Mouse (Mus musculus): Measurements from ENCODE around the gene Ccdc69. TPM values are rescaled to one million over a fixed set of nuclear protein-coding genes. Genes with fewer than 3 reads are reported as not detected.

The Ccdc69 gene
- polyA plus RNA-seq, 1 experiment from 2014 or later = 3.8 TPM

DNA sequence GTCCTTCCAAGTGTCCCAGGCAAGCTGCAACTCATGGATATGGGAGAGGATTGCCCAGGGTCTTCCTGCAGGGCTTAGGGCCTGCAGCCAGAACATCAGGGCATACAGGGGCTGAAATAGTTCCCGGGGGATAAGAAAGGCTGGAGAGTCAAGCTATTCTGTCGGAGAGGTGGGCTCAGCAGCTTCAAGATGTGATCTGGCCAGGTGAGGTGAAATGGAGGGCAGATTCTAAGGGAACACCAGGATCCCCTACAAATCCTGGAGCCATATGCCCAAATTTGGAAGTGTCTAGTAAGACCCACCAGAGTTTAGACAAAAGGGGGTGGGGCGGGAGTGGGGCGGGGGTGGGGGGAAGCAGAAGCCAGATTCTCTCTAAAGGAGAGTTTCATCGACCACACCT lies 45.6 kb downstream of the Ccdc69 start:
- no peaks in the 10 kb centered on the region for H3K9me3 ChIP-seq
- no peak for ATAC-seq (ENCODE audit: borderline replicate concordance, extremely low read depth, low FRiP score, low TSS enrichment)
- peak overlapping the region; percentile 60 for H3K9ac ChIP-seq
- peak overlapping the region; percentile 83 for H3K4me2 ChIP-seq
- H3K4me1 ChIP-seq = peaks cover 48% of the 10 kb centered on the region
- no peaks in the 10 kb centered on the region for H3K27me3 ChIP-seq
- peak overlapping the region; percentile 73 for H3K4me3 ChIP-seq
- peak overlapping the region; percentile 98 for H3K27ac ChIP-seq
- under 1% methylated on average over 5 of the region's 5 CpGs for WGBS
- no peaks in the 10 kb centered on the region for H3K36me3 ChIP-seq

DNA sequence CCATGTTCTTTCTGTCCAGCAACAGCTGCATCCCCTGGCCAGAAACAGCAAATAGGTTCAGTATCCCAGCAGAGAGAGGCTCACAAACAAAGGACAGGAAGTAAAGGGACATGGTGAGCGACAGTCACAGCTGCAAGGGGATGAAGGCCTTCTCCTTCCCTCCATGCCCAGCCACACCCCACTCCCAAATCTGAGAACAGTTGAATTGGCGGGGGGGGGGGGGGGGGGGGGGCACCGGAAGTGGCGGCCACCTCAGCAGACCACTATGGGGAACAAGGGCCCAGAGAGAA lies 46.0 kb downstream of the Ccdc69 start:
- H3K4me1 ChIP-seq = peaks cover 51% of the 10 kb centered on the region
- ATAC-seq (ENCODE audit: borderline replicate concordance, extremely low read depth, low FRiP score, low TSS enrichment) = peak; percentile 5
- H3K4me3 ChIP-seq = peak overlapping the region; percentile 73
- no peaks in the 10 kb centered on the region for H3K27me3 ChIP-seq
- peak overlapping the region; percentile 60 for H3K9ac ChIP-seq
- H3K9me3 ChIP-seq = no peaks in the 10 kb centered on the region
- 0% methylated on average over 2 of the region's 4 CpGs for WGBS
- H3K27ac ChIP-seq = peak overlapping the region; percentile 98
- no peaks in the 10 kb centered on the region for H3K36me3 ChIP-seq
- peak overlapping the region; percentile 83 for H3K4me2 ChIP-seq

DNA sequence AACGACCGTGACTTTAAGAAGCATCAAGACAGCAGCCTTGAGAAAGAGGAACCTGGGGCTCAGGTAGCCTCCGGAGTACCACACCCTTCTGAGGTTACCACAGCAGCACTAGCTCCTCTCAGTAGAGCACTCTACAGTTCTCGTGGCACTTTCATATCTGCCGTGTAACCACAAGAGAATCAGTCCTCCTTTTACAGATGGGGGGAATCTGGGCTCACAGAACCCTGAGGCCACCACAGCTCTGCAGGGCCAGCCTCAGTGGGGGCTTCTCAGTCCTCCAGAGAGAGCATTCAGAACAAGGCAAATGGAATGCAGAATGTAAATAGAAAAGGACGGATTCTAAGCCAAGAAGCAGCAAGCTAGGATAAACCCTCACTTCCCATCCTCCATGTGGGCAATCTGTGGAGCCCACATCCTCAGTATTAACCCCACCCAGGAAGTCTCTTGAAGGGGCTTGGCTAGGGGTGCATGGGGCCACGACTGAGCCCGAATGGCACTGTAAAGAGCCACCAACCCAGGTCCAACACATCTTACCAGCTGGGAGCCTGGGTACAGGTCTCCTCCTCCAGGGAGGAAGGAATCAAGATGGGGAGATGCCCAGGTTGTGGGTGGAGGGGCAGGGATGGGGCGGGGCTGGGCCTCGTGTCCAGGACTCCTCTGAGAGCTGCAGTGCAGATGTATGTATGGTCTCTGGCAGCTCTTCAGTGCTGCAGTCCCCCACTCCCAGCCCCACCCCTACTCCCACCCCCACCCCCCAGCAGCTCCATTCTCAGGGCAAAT lies 46.5 kb downstream of the Ccdc69 start:
- H3K36me3 ChIP-seq = no peaks in the 10 kb centered on the region; the same call in 1 of the 2 replicates
- H3K4me3 ChIP-seq = peak overlapping the region; percentile 73
- H3K27ac ChIP-seq = peak overlapping the region; percentile 98
- ATAC-seq (ENCODE audit: borderline replicate concordance, extremely low read depth, low FRiP score, low TSS enrichment) = peak; percentile 60
- H3K4me2 ChIP-seq = peak overlapping the region; percentile 83
- no peaks in the 10 kb centered on the region for H3K9me3 ChIP-seq
- peaks cover 56% of the 10 kb centered on the region for H3K4me1 ChIP-seq
- H3K27me3 ChIP-seq = no peaks in the 10 kb centered on the region
- 17% methylated on average over 10 of the region's 10 CpGs for WGBS
- peak overlapping the region; percentile 60 for H3K9ac ChIP-seq

DNA sequence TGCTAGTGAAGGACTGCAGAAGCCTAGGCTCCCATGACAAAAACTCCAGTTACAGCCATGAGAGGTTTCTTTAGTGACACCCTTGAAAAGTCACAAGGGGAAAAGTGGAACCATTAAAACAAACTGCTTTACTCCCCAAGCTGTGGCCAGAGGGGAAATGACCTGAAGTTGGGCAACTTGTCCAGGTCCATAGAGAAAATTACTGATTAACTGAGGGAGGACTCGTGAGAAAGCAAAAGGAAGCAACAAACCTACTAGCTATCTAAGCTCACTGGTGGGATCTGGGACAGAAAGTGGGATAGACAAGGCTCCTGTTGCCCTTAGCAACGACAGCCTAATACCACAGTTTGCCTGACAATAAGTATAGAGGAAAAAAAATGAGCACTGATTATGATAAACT lies 49.4 kb downstream of the Ccdc69 start:
- no peak overlapping the region for H3K4me2 ChIP-seq
- no peaks in the 10 kb centered on the region; the same call in 1 of the 2 replicates for H3K36me3 ChIP-seq
- no peaks in the 10 kb centered on the region for H3K27me3 ChIP-seq
- peaks cover 80% of the 10 kb centered on the region for H3K4me1 ChIP-seq
- no peak for ATAC-seq (ENCODE audit: borderline replicate concordance, extremely low read depth, low FRiP score, low TSS enrichment)
- H3K27ac ChIP-seq = peak overlapping the region; percentile 86
- no peak overlapping the region for H3K4me3 ChIP-seq
- H3K9ac ChIP-seq = no peak overlapping the region
- no peaks in the 10 kb centered on the region for H3K9me3 ChIP-seq
- WGBS = 50% methylated on average over 2 of the region's 2 CpGs

DNA sequence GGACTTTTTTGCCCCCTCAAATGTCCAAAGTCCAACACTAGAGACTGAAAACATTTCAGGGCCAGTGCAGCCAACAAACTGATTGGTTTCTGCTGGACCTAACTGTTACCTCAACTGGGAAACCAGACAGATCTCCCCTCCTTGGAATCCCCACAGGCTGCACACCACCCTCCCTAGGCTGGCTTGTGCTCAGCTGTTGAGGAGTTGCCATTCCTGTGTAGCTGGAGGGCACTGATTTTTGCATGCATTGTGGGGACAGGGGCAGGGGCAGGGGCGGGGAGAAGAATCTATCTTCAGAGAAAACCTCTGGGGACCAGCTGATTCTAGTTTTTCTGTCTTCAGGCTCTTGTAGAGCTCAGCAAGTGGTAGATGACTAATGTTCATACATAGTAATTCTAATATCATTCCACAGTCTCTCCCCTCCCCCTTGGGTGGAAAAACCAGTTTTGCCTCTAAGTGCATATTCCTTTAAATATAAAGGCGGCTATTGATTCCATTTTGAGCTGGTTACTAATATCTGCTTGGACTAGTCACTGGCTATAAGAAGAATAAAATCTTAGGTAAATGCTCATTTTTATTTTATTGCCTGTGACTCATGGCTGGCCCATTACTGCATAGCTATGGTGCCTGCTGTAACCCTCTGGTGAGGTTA lies 50.6 kb downstream of the Ccdc69 start:
- 38% methylated on average over 2 of the region's 2 CpGs for WGBS
- no peaks in the 10 kb centered on the region; the same call in 1 of the 2 replicates for H3K36me3 ChIP-seq
- no peaks in the 10 kb centered on the region for H3K27me3 ChIP-seq
- no peak overlapping the region for H3K4me3 ChIP-seq
- H3K9me3 ChIP-seq = no peaks in the 10 kb centered on the region
- peak overlapping the region; percentile 99 for H3K27ac ChIP-seq
- ATAC-seq (ENCODE audit: borderline replicate concordance, extremely low read depth, low FRiP score, low TSS enrichment) = no peak
- H3K9ac ChIP-seq = no peak overlapping the region
- peaks cover 89% of the 10 kb centered on the region for H3K4me1 ChIP-seq
- H3K4me2 ChIP-seq = peak overlapping the region; percentile 32

DNA sequence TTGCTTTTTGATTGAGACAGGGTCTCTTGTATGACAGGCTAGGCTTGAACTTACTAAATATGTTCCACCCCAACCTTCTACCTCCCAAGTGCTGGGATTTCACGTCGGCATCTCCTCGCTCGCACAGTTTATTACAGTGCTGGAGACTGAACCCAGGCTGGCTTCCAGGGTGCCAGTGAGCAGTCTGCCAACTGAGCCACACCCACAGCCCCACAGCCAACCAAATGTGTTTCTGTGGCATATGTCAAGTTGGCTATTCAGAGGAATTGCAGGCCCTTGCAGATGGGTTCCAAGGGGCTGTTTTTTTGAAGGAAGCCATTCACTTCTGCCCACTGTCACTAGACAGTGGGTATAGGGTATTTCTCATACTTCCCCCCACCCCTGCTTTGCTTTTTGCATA lies 52.0 kb downstream of the Ccdc69 start:
- peaks cover 4% of the 10 kb centered on the region; the same call in 1 of the 2 replicates for H3K36me3 ChIP-seq

DNA sequence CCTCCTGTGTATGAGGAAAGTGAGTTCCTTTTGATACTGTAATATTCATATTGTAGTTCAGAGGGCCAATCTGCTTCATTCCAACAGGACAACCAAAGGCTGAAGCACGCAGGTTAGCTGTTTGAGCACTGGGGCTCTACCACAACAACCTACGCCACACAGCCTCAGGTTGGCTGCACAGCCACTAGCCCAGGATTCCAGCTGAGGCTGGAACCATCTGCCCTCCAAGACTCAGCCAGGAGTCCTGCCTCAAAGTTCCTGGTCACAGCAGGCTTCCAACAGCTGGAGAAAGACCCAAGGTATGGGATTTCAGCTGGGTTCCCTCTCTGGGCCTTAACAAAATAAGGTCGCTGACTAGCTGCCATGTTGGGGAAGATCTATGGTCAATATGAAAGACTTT lies 54.3 kb downstream of the Ccdc69 start:
- Histone ChIP-seq H3K4me2 (peak overlapping the region; percentile 35), H3K27ac (peak overlapping the region; percentile 99), H3K4me1 (peaks cover 92% of the 10 kb centered on the region), H3K36me3 (peaks cover 25% of the 10 kb centered on the region), H3K4me3 (no peak overlapping the region), H3K9ac (peak overlapping the region; percentile 20; the same call in 1 of the 2 replicates), H3K9me3 (no peaks in the 10 kb centered on the region), H3K27me3 (no peaks in the 10 kb centered on the region)
- WGBS = 42% methylated on average over 3 of the region's 3 CpGs
- ATAC-seq (ENCODE audit: borderline replicate concordance, extremely low read depth, low FRiP score, low TSS enrichment) = no peak

More for the DNA sequence above, 52.0 kb downstream of the Ccdc69 start:
- Histone ChIP-seq H3K27me3 (no peaks in the 10 kb centered on the region), H3K9me3 (no peaks in the 10 kb centered on the region), H3K4me3 (no peak overlapping the region), H3K4me1 (peaks cover 91% of the 10 kb centered on the region), H3K27ac (peak overlapping the region; percentile 99), H3K9ac (no peak overlapping the region), H3K4me2 (no peak overlapping the region)
- 49% methylated on average over 4 of the region's 4 CpGs for WGBS
- ATAC-seq (ENCODE audit: borderline replicate concordance, extremely low read depth, low FRiP score, low TSS enrichment) = no peak

DNA sequence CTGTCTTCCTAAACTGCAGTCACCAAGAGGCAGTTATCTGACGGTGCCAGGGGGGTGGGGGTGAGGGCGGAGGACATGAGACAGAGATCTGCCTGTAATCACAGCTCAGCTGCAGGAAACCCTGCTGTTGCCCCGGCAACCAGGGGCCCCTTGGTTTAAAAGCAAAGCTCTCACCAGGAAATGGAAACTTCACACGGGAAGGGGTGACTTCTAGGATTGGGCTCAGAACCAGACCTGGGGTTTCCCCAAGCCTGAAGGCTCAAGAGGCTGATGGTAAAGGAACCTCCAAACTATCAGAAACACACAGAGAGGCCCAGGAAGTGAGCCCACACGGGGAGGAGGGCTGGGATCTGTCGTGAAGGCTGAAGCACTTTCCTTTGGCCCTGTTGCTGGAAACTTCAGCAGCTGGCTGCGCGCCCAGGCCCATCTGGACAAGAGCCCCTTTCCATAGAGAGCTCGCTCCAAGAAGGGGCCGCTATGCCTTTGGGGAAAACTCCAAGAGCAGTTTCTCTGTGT lies 54.8 kb downstream of the Ccdc69 start:
- Histone ChIP-seq H3K4me2 (peak overlapping the region; percentile 35), H3K9me3 (no peaks in the 10 kb centered on the region), H3K9ac (no peak overlapping the region), H3K4me1 (peaks cover 87% of the 10 kb centered on the region), H3K36me3 (peaks cover 30% of the 10 kb centered on the region), H3K4me3 (no peak overlapping the region; the same call in 1 of the 2 replicates), H3K27me3 (no peaks in the 10 kb centered on the region), H3K27ac (peak overlapping the region; percentile 99)
- ATAC-seq (ENCODE audit: borderline replicate concordance, extremely low read depth, low FRiP score, low TSS enrichment) = peak; percentile 90
- 2% methylated on average over 10 of the region's 10 CpGs for WGBS

DNA sequence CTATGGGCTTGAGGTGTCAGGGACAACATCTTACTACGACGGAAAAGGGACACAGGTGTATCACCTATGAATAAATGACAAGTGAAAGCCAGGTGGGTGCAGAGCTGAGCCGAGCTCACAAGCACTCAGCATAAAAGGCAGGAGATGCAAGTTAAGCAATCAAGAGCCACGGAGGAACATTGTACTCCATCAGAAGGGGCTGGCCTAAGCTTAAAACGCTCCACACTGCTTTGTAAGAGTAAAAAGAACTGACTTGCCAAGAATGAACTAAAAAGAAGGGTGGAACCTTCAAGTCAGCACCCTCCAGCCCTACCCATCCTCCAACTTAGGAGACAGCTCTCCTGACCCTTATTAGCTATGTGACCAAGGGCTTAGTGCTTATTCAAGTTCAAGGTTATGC lies 55.4 kb downstream of the Ccdc69 start:
- no peak overlapping the region for H3K9ac ChIP-seq
- no peaks in the 10 kb centered on the region for H3K9me3 ChIP-seq
- 28% methylated on average over 5 of the region's 5 CpGs for WGBS
- ATAC-seq (ENCODE audit: borderline replicate concordance, extremely low read depth, low FRiP score, low TSS enrichment) = 0 out of 2 replicates have a peak, but pooled peaks have one; percentile 0
- H3K36me3 ChIP-seq = peaks cover 36% of the 10 kb centered on the region
- peaks cover 81% of the 10 kb centered on the region for H3K4me1 ChIP-seq
- no peaks in the 10 kb centered on the region for H3K27me3 ChIP-seq
- peak overlapping the region; percentile 99 for H3K27ac ChIP-seq
- no peak overlapping the region; the same call in 1 of the 2 replicates for H3K4me3 ChIP-seq
- peak overlapping the region; percentile 35 for H3K4me2 ChIP-seq

DNA sequence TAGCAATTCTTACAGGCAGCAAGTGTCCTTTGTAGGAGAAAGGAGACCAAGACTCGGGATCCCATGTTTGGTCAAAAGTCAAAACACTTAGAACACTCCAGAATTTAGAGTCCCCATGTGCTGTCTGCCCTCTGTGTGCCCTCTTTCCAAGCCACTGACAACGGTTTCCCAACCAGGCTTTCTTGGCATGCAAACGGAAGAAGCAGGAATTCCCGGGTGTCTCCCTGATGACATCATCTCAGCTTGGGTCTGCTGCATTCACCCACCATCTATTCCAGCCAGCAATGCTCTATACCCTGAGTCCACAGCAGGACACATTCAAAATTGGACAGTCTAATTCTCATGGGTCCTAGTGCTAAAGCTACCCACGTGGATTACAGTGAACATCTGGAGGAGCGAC lies 56.1 kb downstream of the Ccdc69 start:
- Histone ChIP-seq H3K27ac (peak overlapping the region; percentile 99), H3K4me3 (no peak overlapping the region), H3K27me3 (no peaks in the 10 kb centered on the region), H3K36me3 (peaks cover 36% of the 10 kb centered on the region), H3K4me2 (peak overlapping the region; percentile 35; the same call in 1 of the 2 replicates), H3K4me1 (peaks cover 75% of the 10 kb centered on the region), H3K9me3 (no peaks in the 10 kb centered on the region), H3K9ac (no peak overlapping the region)
- WGBS = 21% methylated on average over 6 of the region's 6 CpGs
- ATAC-seq (ENCODE audit: borderline replicate concordance, extremely low read depth, low FRiP score, low TSS enrichment) = no peak

DNA sequence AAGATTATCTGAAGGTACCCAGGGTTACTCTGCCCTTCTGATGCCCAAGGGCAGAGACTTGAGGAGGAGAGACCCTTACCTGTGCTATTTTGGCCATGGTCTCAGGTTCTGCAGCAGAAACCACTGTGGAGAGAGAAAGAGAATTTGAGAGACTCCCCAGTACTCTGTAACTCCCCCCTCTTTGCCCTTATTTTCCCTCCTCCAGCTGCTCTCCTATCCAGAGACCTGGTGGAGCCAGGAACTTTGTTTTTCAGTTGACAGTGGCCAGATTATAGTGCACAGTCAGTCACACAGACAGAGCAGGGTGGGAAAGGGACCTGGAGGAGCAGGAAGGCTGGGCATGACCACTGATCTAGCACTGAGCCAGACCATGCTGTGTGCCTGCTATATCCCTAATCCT lies 56.5 kb downstream of the Ccdc69 start:
- Histone ChIP-seq H3K4me1 (peaks cover 73% of the 10 kb centered on the region), H3K9ac (no peak overlapping the region), H3K36me3 (peaks cover 36% of the 10 kb centered on the region), H3K27me3 (no peaks in the 10 kb centered on the region), H3K9me3 (no peaks in the 10 kb centered on the region), H3K27ac (peak overlapping the region; percentile 99), H3K4me2 (no peak overlapping the region), H3K4me3 (no peak overlapping the region)
- ATAC-seq (ENCODE audit: borderline replicate concordance, extremely low read depth, low FRiP score, low TSS enrichment) = no peak

DNA sequence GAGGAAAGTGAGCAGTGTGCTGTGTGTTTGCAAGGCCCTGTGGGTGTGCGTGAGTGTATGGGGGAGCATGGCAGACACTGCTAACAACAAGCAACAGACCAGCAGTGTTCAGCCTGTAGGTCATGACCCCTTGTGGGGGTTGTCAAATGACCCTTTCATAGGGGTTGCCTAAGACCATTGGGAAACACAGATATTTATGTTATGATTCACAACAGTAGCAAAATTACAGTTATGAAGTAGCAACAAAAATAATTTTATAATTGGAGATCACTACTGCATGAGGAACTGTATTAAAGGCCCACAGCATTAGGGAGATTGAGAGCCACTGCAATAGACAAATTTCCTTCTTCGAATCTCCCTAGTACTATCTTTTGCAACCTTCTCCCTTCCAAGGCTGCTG lies 58.2 kb downstream of the Ccdc69 start:
- ATAC-seq (ENCODE audit: borderline replicate concordance, extremely low read depth, low FRiP score, low TSS enrichment) = no peak
- no peak overlapping the region for H3K27ac ChIP-seq
- no peak overlapping the region for H3K4me2 ChIP-seq
- H3K4me1 ChIP-seq = peaks cover 65% of the 10 kb centered on the region
- peaks cover 44% of the 10 kb centered on the region for H3K36me3 ChIP-seq
- no peaks in the 10 kb centered on the region for H3K9me3 ChIP-seq
- H3K9ac ChIP-seq = no peak overlapping the region
- WGBS = 83% methylated on average over 2 of the region's 2 CpGs
- no peaks in the 10 kb centered on the region for H3K27me3 ChIP-seq
- no peak overlapping the region for H3K4me3 ChIP-seq
